Mouse (Mus musculus) ES-E14 (cell line): ENCODE results near the gene Slc43a2.
"Not testable (repeated sequence)": the region's sequence is repeated elsewhere in the genome, so short reads cannot be mapped to it uniquely, and the experiment has no call there.

ENCODE experiments used
- CHD2 ChIP-seq: IDR thresholded peaks from 2 replicates; pipeline ENCODE4 v1.6.1; 2014; ENCODE audit warnings: mild to moderate bottlenecking, low read depth, low read length, inconsistent platforms
- ZC3H11A ChIP-seq: IDR thresholded peaks from 2 replicates; pipeline ENCODE4 v1.6.1; 2012; ENCODE audit warnings: low read depth, mild to moderate bottlenecking, inconsistent platforms, low read length, borderline replicate concordance

DNA sequence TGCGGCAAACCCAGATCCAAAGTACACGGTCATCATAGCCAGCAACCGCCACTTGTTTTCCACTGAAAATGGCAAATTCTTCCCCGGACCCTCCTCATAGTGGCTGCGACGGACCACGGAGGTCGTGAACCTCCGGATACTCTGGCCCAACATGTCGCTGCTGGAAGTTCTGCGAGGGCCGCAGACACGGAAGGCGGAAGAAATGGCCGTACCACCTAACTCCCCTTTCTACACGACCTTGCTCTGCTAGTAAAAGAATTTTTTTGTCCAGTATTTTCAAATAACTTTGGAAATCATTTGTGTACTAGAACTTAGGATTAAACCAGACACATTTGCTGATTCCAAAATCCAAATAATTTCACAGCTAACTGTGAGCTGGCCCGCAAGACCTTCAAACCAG is 68.3 kb downstream of the Slc43a2 start:
- TF ChIP-seq CHD2, ZC3H11A: not testable (repeated sequence)
